Mouse (Mus musculus): Measurements from ENCODE around the gene Gm13762.
"Not testable (repeated sequence)": the region's sequence is repeated elsewhere in the genome, so short reads cannot be mapped to it uniquely, and the experiment has no call there.

The Gm13762 gene

GRCm38 (mm10) chr2:88980181-88980580, at the start of gene Gm13762:
Gene Gm13762, minus strand, starts transcription at chr2:88980281.
- DNase-seq (ENCODE audit: low spot score) = no peak

- DNase-seq (ENCODE audit: low spot score) = not testable (repeated sequence)
Measured at GRCm38 (mm10) chr2:89021436-89021835, 41.4 kb upstream of the Gm13762 start.

GRCm38 (mm10) chr2:89018240-89018639, 38.2 kb upstream of the Gm13762 start, which contains the start of gene Olfr1216:
Gene Olfr1216, minus strand, starts transcription at chr2:89018340.
- DNase-seq (ENCODE audit: low spot score) = no peak

- DNase-seq (ENCODE audit: low spot score) = no peak
Measured at GRCm38 (mm10) chr2:89006873-89007272, 26.8 kb upstream of the Gm13762 start, which contains the start of gene Olfr1215. Gene Olfr1215, minus strand, starts transcription at chr2:89006973.

GRCm38 (mm10) chr2:88992553-88992952, 12.5 kb upstream of the Gm13762 start, which contains the start of gene Olfr1214:
Gene Olfr1214, minus strand, starts transcription at chr2:88992653.
- DNase-seq (ENCODE audit: low spot score) = no peak

GRCm38 (mm10) chr2:88953669-88954068, 26.4 kb downstream of the Gm13762 start, which contains the start of gene Olfr1212:
Gene Olfr1212, plus strand, starts transcription at chr2:88953969.
- DNase-seq (ENCODE audit: low spot score) = no peak

GRCm38 (mm10) chr2:88938011-88938410, 42.1 kb downstream of the Gm13762 start, which contains the start of gene Olfr1211:
Gene Olfr1211, minus strand, starts transcription at chr2:88938111.
- no peak for DNase-seq (ENCODE audit: low spot score)
